Mouse (Mus musculus): ENCODE data around the gene Anks1.

- no peak for TF ChIP-seq CTCF (IDR thresholded peaks at IDR 0.05; ENCODE audit: control insufficient read depth, insufficient read depth, low read length)
- TF ChIP-seq POLR2A (IDR thresholded peaks at IDR 0.05; ENCODE audit: borderline replicate concordance, control insufficient read depth, low read depth, low read length) = no peak
These were observed 43.6 kb upstream of the Anks1 start for GRCm38 (mm10) chr17:27865461-27865860.
